Mouse (Mus musculus) adipose tissue, adult 10 weeks (tissue): ENCODE measurements around the gene Mcf2l. TPM values are rescaled to one million over a fixed set of nuclear protein-coding genes. Genes with fewer than 3 reads are reported as not detected.

Source experiments
- polyA plus RNA-seq: library from polyadenylated mRNA; stranded (reverse); fragments of 350-450 nt; fragmentation: Illumina TruSeq; extraction: RNeasy Lipid Tissue Mini Kit (QIAGEN cat#74804); gene quantifications from one replicate; pipeline ENCODE4 v1.2.3, GENCODE M21; 2014; ENCODE audit warnings: low read depth, low replicate concordance

The Mcf2l gene
- 18.5 TPM for polyA plus RNA-seq

GRCm38 (mm10) chr8:12873357-12874046, at the start of gene Mcf2l:
Gene Mcf2l (plus strand): TSS chr8:12873806.

GRCm38 (mm10) chr8:13025487-13026224, 152.1 kb downstream of the Mcf2l start, which contains the start of gene F7:
Gene F7 (plus strand): TSS chr8:13026034.

GRCm38 (mm10) chr8:13037015-13037414, 163.4 kb downstream of the Mcf2l start, which contains the start of gene F10:
Gene F10 (plus strand): TSS chr8:13037308.

GRCm38 (mm10) chr8:13060441-13061150, 187.0 kb downstream of the Mcf2l start, which contains the start of gene Proz:
Gene Proz (plus strand): TSS chr8:13060914.

Other genes with a start within 250 kb of the Mcf2l start
- 29.7 TPM for gene Tubgcp3, start 201.6 kb upstream of the Mcf2l start, polyA plus RNA-seq
- 115 TPM for gene Atp11a, start 116.8 kb upstream of the Mcf2l start, polyA plus RNA-seq
- gene F7, start 152.2 kb downstream of the Mcf2l start, polyA plus RNA-seq: 0.91 TPM
- 1.1 TPM for gene F10, start 163.5 kb downstream of the Mcf2l start, polyA plus RNA-seq
- gene Proz, start 187.1 kb downstream of the Mcf2l start, polyA plus RNA-seq: 0.97 TPM
- 18.5 TPM for gene Pcid2, start 231.7 kb downstream of the Mcf2l start, polyA plus RNA-seq
- gene Cul4a, start 231.8 kb downstream of the Mcf2l start, polyA plus RNA-seq: 53.9 TPM